Mouse (Mus musculus): ENCODE results near the gene Eddm3b. TPM values are rescaled to one million over a fixed set of nuclear protein-coding genes. Genes with fewer than 3 reads are reported as not detected.
"Not testable (repeated sequence)": the region's sequence is repeated elsewhere in the genome, so short reads cannot be mapped to it uniquely, and the experiment has no call there.

Gene Eddm3b
- total RNA-seq, 2 experiments from 2014 or later: not detected

DNA sequence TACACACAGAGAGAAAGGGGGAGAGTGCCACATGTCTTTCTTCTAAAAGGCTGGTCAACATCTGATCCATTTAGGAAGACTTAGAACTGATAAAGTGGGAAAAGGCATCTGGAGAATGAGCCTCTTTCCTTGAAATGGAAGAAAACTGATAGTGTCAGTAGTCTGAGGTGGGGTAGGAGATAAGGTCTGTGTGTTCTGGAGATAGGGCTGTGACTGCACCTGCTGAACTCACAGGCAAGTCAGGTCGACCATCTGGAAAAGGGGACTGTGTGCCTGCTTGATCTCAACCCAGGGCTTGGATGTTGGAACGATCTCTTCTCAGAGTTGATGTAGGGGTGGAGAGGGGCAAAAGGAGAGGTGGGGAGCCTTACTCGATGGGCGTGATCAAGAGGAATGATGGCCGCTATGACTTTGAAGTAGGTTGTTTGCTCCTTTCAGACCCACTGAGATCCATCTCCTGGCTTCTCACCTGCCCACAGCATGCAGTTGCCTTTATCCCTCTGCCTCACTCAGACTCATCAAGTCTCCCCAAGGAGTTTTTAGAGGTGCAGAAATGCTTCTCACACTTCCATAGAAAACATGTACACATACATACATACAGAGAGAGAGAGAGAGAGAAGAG, 38.1 kb downstream of the Eddm3b start:
- DNase-seq: no peak
- intact Hi-C loops (cut with DNase I): no loop called here
- Histone ChIP-seq H3K4me3 (no peak overlapping the region), H3K27ac (no peak overlapping the region)
- TF ChIP-seq CTCF (IDR thresholded peaks at IDR 0.05): no peak

GRCm38 (mm10) chr14:51156056-51156735, 42.0 kb downstream of the Eddm3b start:
- no peak overlapping the region for H3K4me3 ChIP-seq
- intact Hi-C loops (cut with DNase I): no loop called here
- DNase-seq: no peak

DNA sequence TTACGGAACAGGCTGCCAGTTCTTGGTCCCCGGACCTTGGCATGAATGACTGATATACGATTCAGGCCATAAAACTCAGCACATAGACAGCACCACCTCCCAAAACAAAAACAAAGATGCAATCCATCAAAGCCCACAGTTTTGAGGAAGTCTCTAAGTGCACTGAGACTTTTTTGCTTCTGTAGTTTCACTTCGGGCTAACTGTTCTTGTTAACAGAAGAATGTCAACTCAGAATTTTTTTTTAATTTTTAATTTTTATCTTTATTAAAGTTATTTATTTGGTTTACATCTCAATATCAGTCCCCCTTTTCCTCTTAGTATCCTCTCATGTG, 42.5 kb downstream of the Eddm3b start:
- no peak for DNase-seq
- TF ChIP-seq CTCF (IDR thresholded peaks at IDR 0.05): no peak
- Histone ChIP-seq H3K27ac (no peak overlapping the region), H3K4me3 (no peak overlapping the region)
- intact Hi-C loops (cut with DNase I): no loop called here

More at GRCm38 (mm10) chr14:51156056-51156735, 42.0 kb downstream of the Eddm3b start:
- no peak overlapping the region for H3K27ac ChIP-seq
- no peak for TF ChIP-seq CTCF (IDR thresholded peaks at IDR 0.05)

GRCm38 (mm10) chr14:51157072-51157471, 42.8 kb downstream of the Eddm3b start:
- Histone ChIP-seq H3K27ac (no peak overlapping the region), H3K4me3 (no peak overlapping the region)
- intact Hi-C loops (cut with DNase I): no loop called here
- DNase-seq: no peak
- TF ChIP-seq CTCF (IDR thresholded peaks at IDR 0.05): no peak

- intact Hi-C loops (cut with DNase I); H3K27ac ChIP-seq; DNase-seq; H3K4me3 ChIP-seq: not testable (repeated sequence)
Observed at GRCm38 (mm10) chr14:51161976-51162375, 47.8 kb downstream of the Eddm3b start, which contains the start of gene Rnase2b. Gene Rnase2b, plus strand, starts transcription at chr14:51162260.

DNA sequence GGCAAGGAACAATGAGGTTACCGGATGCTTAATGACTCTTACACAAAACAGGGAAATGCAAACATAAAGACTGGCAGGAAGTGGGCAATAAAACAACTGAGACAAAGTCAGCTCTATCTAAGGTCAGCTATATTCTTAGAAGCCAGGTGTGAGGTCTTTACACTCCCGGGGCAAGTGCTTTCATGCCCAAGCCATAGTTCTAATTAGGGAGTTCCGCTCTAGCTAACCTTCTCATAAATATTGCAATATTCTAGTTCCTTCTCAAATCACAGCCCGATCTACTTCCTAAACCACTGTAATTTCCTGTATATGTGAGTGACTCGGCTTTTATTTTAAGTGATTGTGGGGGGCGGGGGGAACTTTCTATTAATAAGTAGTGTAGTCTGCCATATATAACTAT, 49.1 kb downstream of the Eddm3b start:
- intact Hi-C loops (cut with DNase I); H3K27ac ChIP-seq; H3K4me3 ChIP-seq; DNase-seq: not testable (repeated sequence)

GRCm38 (mm10) chr14:51165435-51165834, 51.2 kb downstream of the Eddm3b start:
- DNase-seq: no peak
- no peak for TF ChIP-seq CTCF (IDR thresholded peaks at IDR 0.05)
- Histone ChIP-seq H3K4me3 (no peak overlapping the region), H3K27ac (no peak overlapping the region)
- intact Hi-C loops (cut with DNase I): no loop called here

DNA sequence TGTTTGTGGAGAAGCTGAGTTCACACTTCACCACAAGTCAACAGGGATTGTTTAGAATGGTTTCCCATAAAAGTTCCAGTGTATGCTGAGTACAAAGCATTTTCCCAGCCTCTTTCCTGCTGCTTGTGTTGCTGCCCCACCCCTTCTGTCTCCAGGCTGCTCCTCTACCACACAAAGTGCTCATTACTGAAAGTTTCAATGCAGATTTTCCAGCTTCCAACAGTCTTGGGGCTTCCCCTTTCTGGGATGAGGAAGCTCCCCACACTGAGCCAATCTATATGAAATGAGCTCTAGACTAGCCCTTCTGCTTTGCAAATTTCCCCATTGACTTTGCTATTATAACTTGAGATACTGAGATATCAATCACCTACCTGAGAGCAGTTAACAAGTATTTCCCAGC, 51.8 kb downstream of the Eddm3b start:
- DNase-seq: no peak
- no peak overlapping the region for H3K27ac ChIP-seq
- H3K4me3 ChIP-seq: no peak overlapping the region
- TF ChIP-seq CTCF (IDR thresholded peaks at IDR 0.05): no peak
- intact Hi-C loops (cut with DNase I): no loop called here

Other genes starting within 250 kb of the Eddm3b start
- 1 to 10 TPM; 6.6 to 9.5 TPM for gene Tep1, start 243.9 kb upstream of the Eddm3b start, total RNA-seq (2021)
- 10 to 100 TPM; 68.8 to 76.8 TPM for gene Klhl33, start 216.9 kb upstream of the Eddm3b start, total RNA-seq (2021)
- 10 to 100 TPM; 45.3 to 63.1 TPM for gene Osgep, start 189.5 kb upstream of the Eddm3b start, total RNA-seq (2021)
- gene Apex1, start 189.5 kb upstream of the Eddm3b start, total RNA-seq (2021): 10 to 100 TPM; 28.0 to 28.1 TPM
- 10 to 100 TPM; 16.2 to 16.6 TPM for gene Pip4p1, start 183.6 kb upstream of the Eddm3b start, total RNA-seq (2021)
- 1 to 10 TPM; 3.6 to 5.9 TPM for gene Pnp, start 183.3 kb upstream of the Eddm3b start, total RNA-seq (2021)
- 1 to 10 TPM; 2.9 to 7.8 TPM for gene Gm49342, start 169.9 kb upstream of the Eddm3b start, total RNA-seq (2021)
- gene Pnp2, start 158.4 kb upstream of the Eddm3b start, total RNA-seq (2021): under 1 TPM in 1 of 2 experiments, not detected in 1; 0.47 TPM
- not detected for gene Rnase10, start 106.7 kb upstream of the Eddm3b start, total RNA-seq (2021)
- not detected for gene Rnase9, start 72.6 kb upstream of the Eddm3b start, total RNA-seq (2021)
- not detected for gene Rnase11, start 64.3 kb upstream of the Eddm3b start, total RNA-seq (2021)
- not detected for gene Rnase12, start 56.8 kb upstream of the Eddm3b start, total RNA-seq (2021)
- not detected for gene Olfr750, start 40.0 kb upstream of the Eddm3b start, total RNA-seq (2021)
- gene Rnase4, start 23.3 kb upstream of the Eddm3b start, total RNA-seq (2021): 10 to 100 TPM; 34.6 to 40.1 TPM
- 1 to 10 TPM; 4.0 TPM for gene Ang, start 23.3 kb upstream of the Eddm3b start, total RNA-seq (2021)
- under 1 TPM in 1 of 2 experiments, not detected in 1; 0.64 TPM for gene Rnase6, start 9.5 kb downstream of the Eddm3b start, total RNA-seq (2021)
- gene Rnase1, start 32.4 kb downstream of the Eddm3b start, total RNA-seq (2021): not detected
- gene Rnase2b, start 47.8 kb downstream of the Eddm3b start, total RNA-seq (2021): not detected
- gene Ang2, start 84.7 kb downstream of the Eddm3b start, total RNA-seq (2021): not detected
- not detected for gene Ear14, start 89.0 kb downstream of the Eddm3b start, total RNA-seq (2021)
- 1 to 10 TPM in 1 of 2 experiments, under 1 TPM in 1; 0.87 to 2.0 TPM for gene Rnase2a, start 141.7 kb downstream of the Eddm3b start, total RNA-seq (2021)
- gene Gm7247, start 247.3 kb downstream of the Eddm3b start, total RNA-seq (2021): not detected